Mouse (Mus musculus): Measurements from ENCODE around the gene Olfr453. TPM values are rescaled to one million over a fixed set of nuclear protein-coding genes. Genes with fewer than 3 reads are reported as not detected.

The Olfr453 gene
- not detected for total RNA-seq (2021)
- long read RNA-seq, experiment 1, result 0 reads
- long read RNA-seq, experiment 2, result 0 reads

DNA sequence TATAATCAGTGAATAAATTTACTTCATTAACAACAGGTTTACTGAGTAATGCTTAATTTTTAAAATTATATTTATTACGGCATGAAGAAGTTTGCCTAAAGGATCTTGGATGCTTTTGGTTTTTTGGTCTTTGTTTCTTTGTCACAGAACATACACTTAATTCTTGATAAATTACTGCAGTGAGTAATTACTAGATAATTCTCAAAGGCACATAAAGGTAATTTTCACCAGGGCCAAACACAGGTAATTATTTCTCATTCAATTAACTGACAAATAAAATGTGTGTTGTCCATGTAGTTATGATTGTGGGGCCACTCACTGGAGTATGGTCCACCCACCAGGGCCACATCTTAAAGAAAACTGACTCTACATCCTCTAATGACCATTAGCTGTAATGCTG, at the start of gene Olfr453:
TSS of gene Olfr453 (plus strand) at position 301 of the 400 bp plus-strand sequence.
- DNase-seq (ENCODE audit: low spot score in 2 of 2), result no peak
- intact Hi-C loops (cut with DNase I), result no loop called here

DNA sequence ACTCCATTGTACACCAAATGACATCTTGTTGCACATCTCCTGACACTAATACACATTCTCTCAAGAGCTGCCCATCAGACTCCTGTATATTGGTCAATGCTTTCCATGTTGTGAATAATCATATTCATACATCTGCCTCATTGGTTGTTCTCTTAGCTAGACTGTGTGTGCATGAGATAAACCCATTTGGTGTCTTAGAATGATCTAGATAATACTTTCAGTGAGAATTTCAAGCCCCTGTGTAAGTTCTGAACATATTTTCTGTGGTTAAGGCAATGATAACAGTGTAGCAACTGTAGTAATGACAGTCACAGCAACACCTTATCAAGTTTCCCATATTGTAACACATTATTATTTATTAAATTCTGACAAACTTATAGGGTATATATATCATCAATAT, 49.4 kb upstream of the Olfr453 start:
- intact Hi-C loops (cut with DNase I), result no loop called here
- DNase-seq (ENCODE audit: low spot score in 2 of 2), result no peak

GRCm38 (mm10) chr6:42692154-42692516, 47.0 kb upstream of the Olfr453 start:
- peak; percentile 74 to 78 for DNase-seq (ENCODE audit: low spot score in 2 of 2)
- intact Hi-C loops (cut with DNase I), result no loop called here

- DNase-seq (ENCODE audit: low spot score in 2 of 2), result peak; percentile 86 to 89
- intact Hi-C loops (cut with DNase I), result no loop called here
Measured at GRCm38 (mm10) chr6:42692517-42693190, 46.5 kb upstream of the Olfr453 start.

DNA sequence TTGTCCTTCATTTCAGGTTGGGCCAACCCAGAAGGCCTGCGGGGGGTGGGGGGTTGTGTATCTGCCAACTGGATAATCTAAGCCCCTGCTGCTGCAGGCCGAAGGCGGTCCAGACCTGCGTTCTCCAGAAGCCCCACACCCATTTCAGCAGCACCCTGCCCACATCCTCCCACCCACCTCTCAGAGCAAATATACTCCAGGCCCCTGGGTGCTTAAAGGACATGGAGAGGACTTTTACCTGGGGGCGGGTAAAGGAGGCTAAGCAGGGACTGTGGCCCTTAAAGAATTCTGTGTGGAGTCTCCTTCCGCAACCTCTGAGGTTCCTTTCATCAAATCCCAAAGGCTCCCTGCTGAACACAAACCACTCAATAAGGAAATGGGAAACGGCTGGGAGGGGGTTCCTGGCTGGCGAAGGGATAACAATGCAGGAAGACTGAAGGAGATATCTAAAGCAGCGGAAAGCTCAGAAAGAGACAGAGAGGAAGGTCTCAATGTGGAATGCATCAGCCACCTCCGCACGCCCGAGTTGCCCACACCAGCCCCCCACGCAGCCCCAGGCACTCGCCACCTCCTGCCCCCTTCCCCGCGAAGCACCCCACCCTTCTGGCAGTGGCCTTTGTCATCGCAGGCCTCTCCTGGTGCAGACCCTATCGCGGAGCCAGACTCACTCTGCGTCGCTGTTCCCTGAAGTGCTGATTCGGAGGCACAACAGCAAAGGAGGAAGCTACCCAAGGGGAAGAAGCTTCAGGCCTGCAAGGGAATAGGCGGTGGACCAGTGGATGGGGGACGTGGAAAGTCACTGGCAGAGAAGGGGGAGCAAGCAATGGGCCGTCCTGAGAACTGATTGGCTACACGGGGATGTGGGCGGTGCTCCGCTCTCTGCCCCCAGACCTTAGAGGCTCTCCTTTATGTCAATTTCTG, 29.6 kb upstream of the Olfr453 start, which contains the start of gene Tcaf1:
TSS of gene Tcaf1 (minus strand) at position 798 of the 921 bp plus-strand sequence.
- intact Hi-C loops (cut with DNase I), result no loop called here

GRCm38 (mm10) chr6:42714668-42715067, 24.5 kb upstream of the Olfr453 start:
- intact Hi-C loops (cut with DNase I), result no loop called here

More for the DNA sequence above, 29.6 kb upstream of the Olfr453 start, which contains the start of gene Tcaf1:
- DNase-seq (ENCODE audit: low spot score in 2 of 2), result peak; percentile 90 to 96

GRCm38 (mm10) chr6:42717973-42718372, 21.2 kb upstream of the Olfr453 start:
- no peak for DNase-seq (ENCODE audit: low spot score in 2 of 2)
- intact Hi-C loops (cut with DNase I), result no loop called here

More at GRCm38 (mm10) chr6:42714668-42715067, 24.5 kb upstream of the Olfr453 start:
- DNase-seq (ENCODE audit: low spot score in 2 of 2), result no peak

- no peak for DNase-seq (ENCODE audit: low spot score in 2 of 2)
- intact Hi-C loops (cut with DNase I), result no loop called here
Measured at GRCm38 (mm10) chr6:42742303-42742702, 3.1 kb downstream of the Olfr453 start.

GRCm38 (mm10) chr6:42747846-42748245, 8.7 kb downstream of the Olfr453 start:
- intact Hi-C loops (cut with DNase I), result no loop called here
- DNase-seq (ENCODE audit: low spot score in 2 of 2), result no peak

DNA sequence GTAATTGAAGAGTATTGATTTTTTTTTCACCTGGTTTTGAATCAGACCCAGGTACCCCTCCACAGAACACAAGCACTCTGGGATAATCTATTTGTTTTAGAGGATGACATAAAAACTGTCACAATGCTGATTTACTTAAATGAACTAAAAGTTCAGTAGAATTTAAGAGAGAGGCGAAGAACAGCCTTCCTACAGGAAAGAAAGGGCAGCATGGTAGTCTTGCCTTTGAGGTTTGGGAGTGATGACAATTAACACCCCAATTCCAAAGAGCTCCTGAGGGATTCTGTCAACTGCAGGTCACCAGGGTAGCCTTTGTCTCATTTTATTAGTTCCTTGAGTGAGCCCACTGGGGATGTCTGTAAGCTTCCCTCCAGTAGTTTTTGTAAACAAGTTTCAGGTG, 16.9 kb downstream of the Olfr453 start, which contains the start of gene Olfr38:
TSS of gene Olfr38 (plus strand) at position 301 of the 400 bp plus-strand sequence.
- intact Hi-C loops (cut with DNase I), result no loop called here
- no peak for DNase-seq (ENCODE audit: low spot score in 2 of 2)

DNA sequence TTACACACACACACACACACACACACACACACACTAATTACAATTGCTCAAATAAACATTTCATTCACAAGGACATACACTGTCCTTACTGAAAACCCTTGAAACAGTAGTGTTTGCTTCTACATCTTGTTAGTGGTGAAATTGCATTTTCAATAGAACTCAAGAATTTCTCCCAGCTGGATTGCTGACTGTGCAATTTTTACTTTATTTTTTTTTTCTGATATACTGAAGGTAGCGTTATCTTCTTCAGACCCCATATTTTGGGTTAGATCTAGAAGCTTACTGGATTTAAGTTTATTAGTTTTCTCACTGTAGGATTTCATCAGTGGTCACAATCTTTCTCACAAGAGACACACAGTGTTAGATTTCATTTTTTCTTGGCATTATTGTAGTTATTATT, 37.9 kb downstream of the Olfr453 start:
- intact Hi-C loops (cut with DNase I), result no loop called here
- no peak for DNase-seq (ENCODE audit: low spot score in 2 of 2)

GRCm38 (mm10) chr6:42784793-42785192, 45.6 kb downstream of the Olfr453 start, which contains the start of gene Olfr452:
Olfr452 (plus strand) TSS chr6:42785093.
- no peak for DNase-seq (ENCODE audit: low spot score in 2 of 2)
- intact Hi-C loops (cut with DNase I), result no loop called here

DNA sequence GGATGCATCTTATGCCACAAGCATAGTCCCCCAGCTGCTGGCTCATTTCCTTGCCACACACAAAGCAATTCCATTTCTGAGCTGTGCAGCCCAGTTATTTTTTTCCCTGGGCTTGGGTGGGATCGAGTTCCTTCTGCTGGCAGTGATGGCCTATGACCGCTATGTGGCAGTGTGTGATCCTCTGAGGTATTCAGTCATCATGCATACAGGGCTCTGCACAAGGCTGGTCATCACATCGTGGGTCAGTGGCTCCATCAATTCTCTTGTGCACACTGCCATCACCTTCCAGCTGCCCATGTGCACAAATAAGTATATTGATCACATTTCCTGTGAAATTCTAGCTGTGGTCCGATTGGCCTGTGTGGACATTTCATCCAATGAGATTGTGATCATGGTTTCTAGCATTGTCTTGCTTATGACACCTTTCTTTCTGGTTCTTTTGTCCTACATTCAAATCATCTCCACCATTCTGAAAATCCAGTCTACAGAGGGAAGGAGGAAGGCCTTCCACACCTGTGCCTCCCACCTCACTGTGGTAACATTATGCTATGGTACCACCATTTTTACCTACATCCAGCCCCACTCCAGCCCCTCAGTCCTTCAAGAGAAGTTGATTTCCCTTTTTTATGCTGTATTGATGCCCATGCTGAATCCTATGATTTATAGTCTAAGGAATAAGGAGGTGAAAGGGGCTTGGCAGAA, 51.2 kb downstream of the Olfr453 start:
- intact Hi-C loops (cut with DNase I), result no loop called here
- DNase-seq (ENCODE audit: low spot score in 2 of 2), result no peak

DNA sequence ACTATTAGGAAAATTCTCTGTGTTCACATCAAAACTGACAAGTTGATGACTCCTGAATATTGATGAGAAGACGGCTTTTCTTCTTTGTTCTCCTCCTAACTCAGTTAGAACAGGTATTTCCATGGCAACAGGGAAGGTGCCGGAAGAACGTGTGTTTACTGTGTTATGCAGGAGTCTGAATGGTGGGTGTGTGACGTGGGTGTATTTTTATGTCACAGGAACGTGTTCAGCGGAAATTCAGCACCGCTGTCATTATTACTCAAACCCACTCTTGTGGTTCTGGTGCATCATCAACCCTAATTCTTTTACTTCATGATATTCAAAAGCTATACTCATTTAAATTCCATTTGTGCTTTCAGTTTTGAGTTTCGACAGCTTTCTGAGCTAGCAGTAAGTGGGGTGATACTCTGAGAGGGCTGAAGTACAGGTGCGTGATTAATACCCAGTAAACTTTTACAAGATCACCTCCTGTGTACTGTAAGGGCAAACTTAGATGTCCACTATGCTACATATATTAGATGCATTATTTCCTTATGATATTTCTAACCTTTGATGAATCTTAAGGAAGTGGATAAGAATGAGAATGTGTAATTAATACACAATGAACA, 51.9 kb downstream of the Olfr453 start:
- intact Hi-C loops (cut with DNase I), result no loop called here
- peak; percentile 5 to 9 for DNase-seq (ENCODE audit: low spot score in 2 of 2)

DNA sequence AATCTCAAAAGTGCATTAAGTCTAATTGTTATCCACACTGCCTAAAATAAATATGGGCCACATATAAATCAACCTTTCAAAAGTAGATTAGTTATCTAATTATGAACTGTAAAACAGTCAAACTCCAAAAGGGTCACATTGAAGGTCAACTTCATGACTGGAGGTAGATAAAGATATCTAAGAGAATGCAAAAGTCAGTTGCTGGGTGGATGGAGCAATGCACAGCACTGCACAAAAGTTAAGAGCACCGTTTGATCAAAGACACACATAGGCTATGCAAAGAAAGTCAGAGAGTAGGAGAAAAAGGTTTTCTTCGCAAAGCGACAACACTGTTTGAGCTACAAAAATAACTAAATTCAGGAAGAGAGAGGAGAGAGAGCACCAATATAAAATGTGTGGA, 55.8 kb downstream of the Olfr453 start:
- DNase-seq (ENCODE audit: low spot score in 2 of 2), result no peak
- intact Hi-C loops (cut with DNase I), result no loop called here
